ENCODE assay signal across 9 mouse cellular contexts in the genomic region with DNA sequence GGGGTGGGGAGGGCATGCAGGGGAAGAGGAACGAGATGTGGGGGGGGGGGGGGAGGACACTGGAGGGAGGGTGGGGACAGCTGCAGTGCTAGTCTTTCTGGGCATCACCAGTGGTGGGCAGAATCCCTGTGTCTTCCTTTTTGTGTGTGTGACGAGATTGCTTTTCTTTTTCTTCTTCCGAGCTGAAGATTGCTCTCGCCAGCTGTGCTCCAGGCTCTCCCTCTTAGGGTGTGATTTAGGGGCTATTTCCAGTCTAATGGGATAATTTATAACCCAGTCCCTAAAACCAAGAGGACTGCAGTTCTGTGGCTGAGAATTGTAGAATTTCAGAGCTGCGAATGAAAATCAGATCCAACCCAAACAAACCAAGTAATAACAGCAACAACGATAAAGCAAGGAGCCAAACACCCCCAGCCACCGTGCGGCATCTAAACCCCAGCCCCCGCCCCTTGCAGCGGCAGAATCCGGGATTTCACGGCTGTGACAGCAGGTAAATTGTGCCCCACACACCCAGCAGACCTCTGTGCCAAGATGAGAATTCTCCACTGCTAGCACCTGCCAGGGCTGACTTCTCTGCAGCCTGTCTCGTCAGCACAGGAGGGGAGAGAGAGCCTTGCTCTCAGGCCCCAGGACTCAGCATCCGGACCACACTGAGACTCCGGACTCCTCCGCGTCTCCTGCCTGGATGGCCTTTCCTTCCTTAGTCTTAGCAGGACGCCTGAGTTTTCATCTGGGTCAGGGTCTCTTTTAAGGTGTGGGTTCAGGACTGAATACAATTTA.
DNase-seq lines count a peak whose midpoint lies in the region; ATAC-seq and TF ChIP-seq lines count a peak whose summit lies in the region.
"Had no signal": no experiment of that assay in that cellular context is flagged by ENCODE, and none has a peak within 500 bp of the region (broad histone marks: within the 10 kb centered on the region; RNA-seq: fewer than 3 reads in every experiment).

No protein-coding gene starts in this region.

- no peak overlapping the region for H3K27ac ChIP-seq in heart, embryonic 11.5 days (ENCODE audit: low read depth, low read length)
- H3K27ac ChIP-seq in limb, embryonic 13.5 days = no peak overlapping the region
- H3K27ac ChIP-seq in stomach, postnatal 0 days (replicated peaks) = no peak overlapping the region

- H3K27me3 ChIP-seq in heart, embryonic 11.5 days (ENCODE audit: control insufficient read depth, insufficient read depth, low read length) = peaks cover 6% of the 10 kb centered on the region; the same call in 1 of the 2 replicates
- H3K27me3 ChIP-seq in limb, embryonic 13.5 days = peaks cover 20% of the 10 kb centered on the region
- H3K27me3 ChIP-seq in stomach, postnatal 0 days (ENCODE audit: control insufficient read depth, insufficient read depth, low read length) = no peaks in the 10 kb centered on the region
- H3K27me3 ChIP-seq: Patski had no signal

- 4% methylated on average over 17 of the region's 18 CpGs for WGBS in heart, embryonic 11.5 days (ENCODE audit: insufficient replicate concordance)
- under 1% methylated on average over 18 of the region's 18 CpGs for WGBS in limb, embryonic 13.5 days
- WGBS in stomach, postnatal 0 days = 5% methylated on average over 18 of the region's 18 CpGs

- no peak for TF ChIP-seq POLR2A in brain, embryonic 14.5 days (IDR thresholded peaks at IDR 0.05; ENCODE audit: borderline replicate concordance, extremely low read depth, insufficient read depth, insufficient read length, poor library complexity, severe bottlenecking)

- H3K36me3 ChIP-seq in heart, embryonic 11.5 days (ENCODE audit: control insufficient read depth, insufficient read depth, low read length) = no peaks in the 10 kb centered on the region
- H3K36me3 ChIP-seq in limb, embryonic 13.5 days = no peaks in the 10 kb centered on the region
- no peaks in the 10 kb centered on the region for H3K36me3 ChIP-seq in stomach, postnatal 0 days (ENCODE audit: control insufficient read depth, insufficient read depth, low read length)

- H3K9ac ChIP-seq in heart, embryonic 11.5 days (ENCODE audit: low read depth, low read length) = peak overlapping the region; percentile 24; the same call in 1 of the 2 replicates
- peak overlapping the region; percentile 43 for H3K9ac ChIP-seq in limb, embryonic 13.5 days
- peak overlapping the region; percentile 43; the same call in 1 of the 2 replicates for H3K9ac ChIP-seq in stomach, postnatal 0 days (ENCODE audit: low read length)

- no peak for DNase-seq in heart, postnatal 14 days
- peak; percentile 52 for DNase-seq in brain, embryonic 14.5 days (ENCODE audit: low read depth)
- DNase-seq in stomach, postnatal 0 days (ENCODE audit: low spot score) = no peak
- no peak for DNase-seq in adrenal gland, postnatal 4 days (ENCODE audit: low spot score in 2 of 2)
- no peak for DNase-seq in urinary bladder, postnatal 36 days (ENCODE audit: low spot score in 2 of 2)

- TF ChIP-seq CTCF in brain, embryonic 14.5 days (IDR thresholded peaks at IDR 0.05; ENCODE audit: borderline replicate concordance, extremely low read depth, insufficient read depth, insufficient read length) = no peak
- no peak for TF ChIP-seq CTCF in stomach, postnatal 0 days (IDR thresholded peaks at IDR 0.05; ENCODE audit: low read depth)

- ATAC-seq in heart, embryonic 11.5 days (replicated peaks; ENCODE audit: insufficient number of reproducible peaks, low FRiP score, low TSS enrichment) = no peak
- ATAC-seq in granulocyte monocyte progenitor cell, adult 5-6 weeks (replicated peaks; ENCODE audit: poor library complexity, severe bottlenecking) = peak; percentile 18
- ATAC-seq in limb, embryonic 13.5 days (ENCODE audit: low FRiP score, low read depth) = no peak; the same call in 1 of the 2 replicates
- no peak for ATAC-seq in stomach, postnatal 0 days (ENCODE audit: low FRiP score, low TSS enrichment)
- ATAC-seq: Patski had no signal

- peak overlapping the region; percentile 33 for H3K4me3 ChIP-seq in heart, embryonic 11.5 days (ENCODE audit: low read depth, low read length)
- H3K4me3 ChIP-seq in limb, embryonic 13.5 days = peak overlapping the region; percentile 29
- H3K4me3 ChIP-seq in stomach, postnatal 0 days (ENCODE audit: low read depth, low read length) = peak overlapping the region; percentile 17; the same call in 1 of the 2 replicates

- TF ChIP-seq EP300 in stomach, postnatal 0 days (optimal IDR thresholded peaks at IDR 0.05) = no peak

- no peaks in the 10 kb centered on the region for H3K9me3 ChIP-seq in heart, embryonic 11.5 days (replicated peaks; ENCODE audit: control insufficient read depth, low read length)
- no peaks in the 10 kb centered on the region for H3K9me3 ChIP-seq in limb, embryonic 13.5 days
- H3K9me3 ChIP-seq in stomach, postnatal 0 days (ENCODE audit: control insufficient read depth, low read length) = no peaks in the 10 kb centered on the region

- H3K4me2 ChIP-seq in heart, embryonic 11.5 days = peak overlapping the region; percentile 69
- peak overlapping the region; percentile 62 for H3K4me2 ChIP-seq in limb, embryonic 13.5 days (replicated peaks)
- H3K4me2 ChIP-seq in stomach, postnatal 0 days (replicated peaks; ENCODE audit: low read depth) = peak overlapping the region; percentile 51

- intact Hi-C loops in heart, postnatal 14 days (cut with DNase I) = no loop called here

- peaks cover 7% of the 10 kb centered on the region; the same call in 1 of the 2 replicates for H3K4me1 ChIP-seq in heart, embryonic 11.5 days (ENCODE audit: control insufficient read depth, insufficient read depth, low read length)
- peaks cover 40% of the 10 kb centered on the region for H3K4me1 ChIP-seq in limb, embryonic 13.5 days
- no peaks in the 10 kb centered on the region for H3K4me1 ChIP-seq in stomach, postnatal 0 days (replicated peaks; ENCODE audit: control insufficient read depth, insufficient read depth)
